Mouse (Mus musculus): ENCODE results near the gene Tm4sf5.

DNA sequence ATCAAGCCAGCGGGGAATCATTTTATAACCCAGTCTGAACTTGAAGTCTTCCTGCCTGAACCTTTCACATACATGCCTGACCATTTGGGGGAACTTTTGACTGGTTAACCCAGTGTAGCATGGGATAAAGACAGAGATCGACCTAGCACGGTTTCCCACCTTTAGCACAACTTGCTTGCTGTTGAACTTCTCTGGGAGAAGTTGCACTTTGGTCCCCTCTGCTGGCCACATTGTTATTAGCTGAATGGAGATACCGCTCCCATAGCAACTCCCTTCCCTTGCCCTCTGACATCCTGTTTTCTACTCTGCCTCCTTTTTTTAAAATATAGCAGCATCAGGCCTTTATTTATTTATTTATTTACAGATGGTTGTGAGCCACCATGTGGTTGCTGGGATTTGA is 1.3 kb downstream of the Tm4sf5 start:
- TF ChIP-seq CTCF (IDR thresholded peaks at IDR 0.05; ENCODE audit: extremely low read depth, insufficient read length, insufficient replicate concordance, low read depth, low read length) (peak; percentile 48; the same call in 1 of the 2 replicates), POLR2A (IDR thresholded peaks at IDR 0.05; ENCODE audit: low read depth, low read length) (no peak)
